Mouse (Mus musculus) megakaryocyte progenitor cell, adult 5-6 weeks (primary cell): ENCODE measurements around the gene Fam198b. TPM values are rescaled to one million over a fixed set of nuclear protein-coding genes. Genes with fewer than 3 reads are reported as not detected.
A peak's percentile ranks its signal among the peaks of the same experiment; 100 is the strongest.

Experiments
- ATAC-seq: replicated peaks from 2 replicates; pipeline ENCODE4 v1.8.0; 2016; ENCODE audit warnings: mild to moderate bottlenecking, moderate TSS enrichment, inconsistent platforms; ENCODE audit not compliant: poor library complexity
- total RNA-seq, 2 experiments: library from RNA; stranded (forward) in 1 of 2; stranded (reverse) in 1 of 2; fragments of 157-497, 149-512 nt in 1 of 2; fragments of 200-1000 nt in 1 of 2; gene quantifications; 2 replicates each; pipeline versions ENCODE4 v1.2.3 to v1.2.4; 2015 to 2017

The Fam198b gene
- total RNA-seq, 2 experiments from 2014 or later = 0.04 to 0.12 TPM

- ATAC-seq = no peak
Observed at GRCm38 (mm10) chr3:79976786-79977185, 92.5 kb downstream of the Fam198b start.

GRCm38 (mm10) chr3:79977656-79978450, 93.5 kb downstream of the Fam198b start:
- 0 out of 2 replicates have a peak, but pooled peaks have one; percentile 20 for ATAC-seq

GRCm38 (mm10) chr3:79980714-79981113, 96.4 kb downstream of the Fam198b start:
- ATAC-seq = peak; percentile 40; the same call in 1 of the 2 replicates

DNA sequence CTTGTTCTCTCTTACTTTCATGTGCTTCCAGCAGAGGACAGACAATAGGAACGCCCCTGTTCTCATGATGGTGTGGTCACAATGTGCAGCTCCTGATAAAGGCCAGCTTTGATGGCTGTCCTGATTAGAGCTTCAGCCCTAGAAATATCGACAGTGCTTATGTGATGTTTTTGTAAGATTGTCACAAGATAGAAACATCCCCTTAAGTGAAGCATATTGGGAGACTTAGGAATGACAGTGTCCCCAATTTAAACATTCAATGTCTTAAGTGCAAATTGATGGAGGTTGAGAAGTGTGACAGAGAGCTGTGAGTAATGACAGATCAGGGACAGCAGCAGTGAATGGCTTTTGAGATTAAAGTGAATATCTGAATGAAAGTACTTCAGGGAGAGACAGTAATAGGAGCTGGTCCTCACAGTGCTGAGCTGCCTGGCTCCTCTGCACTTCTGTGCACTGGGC, 99.7 kb downstream of the Fam198b start:
- peak; percentile 81 for ATAC-seq

DNA sequence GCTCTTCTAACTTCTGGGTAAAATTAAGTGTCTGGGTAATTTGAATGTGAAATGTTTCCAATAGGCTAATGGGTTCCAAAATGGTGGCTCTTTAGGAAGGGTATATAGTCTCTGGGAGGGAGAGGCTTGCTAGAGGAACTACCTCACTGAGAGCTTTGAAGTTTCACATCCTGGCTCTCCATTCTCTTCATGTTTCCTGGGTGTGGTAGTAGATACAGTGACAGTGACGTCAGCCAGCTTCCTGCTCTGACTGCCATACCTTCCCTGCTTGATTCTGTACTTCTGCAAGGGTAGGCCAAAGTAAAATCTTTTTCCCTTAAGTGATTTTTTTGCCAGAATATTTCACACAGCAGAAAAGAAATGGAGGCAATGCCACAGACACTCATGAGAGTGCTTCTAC, 100.2 kb downstream of the Fam198b start:
- peak; percentile 76 for ATAC-seq

DNA sequence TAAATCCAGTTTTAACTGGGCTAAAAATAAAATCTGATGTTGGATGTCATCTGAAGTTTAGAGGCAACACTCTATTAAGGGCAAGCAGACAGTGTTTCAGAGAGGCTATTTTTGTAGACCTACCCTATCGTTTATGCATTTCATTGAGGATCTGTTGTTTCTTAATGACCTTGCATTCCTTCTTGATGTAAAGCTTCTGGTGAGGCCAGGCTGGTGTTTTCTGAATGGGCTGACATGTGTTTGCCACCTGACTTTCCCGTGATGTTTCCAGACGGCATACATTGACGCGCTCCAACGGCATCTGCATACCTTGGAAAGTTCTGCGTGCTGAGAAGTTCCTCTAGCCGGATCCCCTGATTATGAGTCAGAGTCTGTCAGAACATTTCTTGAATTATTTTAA, 104.9 kb downstream of the Fam198b start:
- no peak for ATAC-seq

DNA sequence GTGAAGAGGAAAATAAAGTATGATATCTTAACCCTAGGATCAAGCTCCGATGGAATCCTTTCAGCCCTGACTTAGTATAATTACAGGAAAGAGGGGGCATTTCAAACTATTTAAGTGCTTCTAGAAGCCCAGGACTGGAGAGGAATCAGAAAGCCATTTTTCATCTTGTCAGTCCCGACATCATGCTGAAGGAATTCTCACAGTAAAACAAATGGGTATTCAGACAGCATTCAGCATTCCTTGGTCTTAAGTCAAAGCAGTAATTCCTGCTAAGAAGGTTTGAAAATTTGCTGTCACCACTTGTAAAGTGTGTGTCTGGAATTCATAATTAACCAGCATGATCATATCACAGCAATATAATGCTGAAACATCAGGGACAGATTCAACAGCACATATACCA, 105.6 kb downstream of the Fam198b start:
- no peak for ATAC-seq

- no peak for ATAC-seq
Observed at GRCm38 (mm10) chr3:79990480-79990879, 106.1 kb downstream of the Fam198b start.

DNA sequence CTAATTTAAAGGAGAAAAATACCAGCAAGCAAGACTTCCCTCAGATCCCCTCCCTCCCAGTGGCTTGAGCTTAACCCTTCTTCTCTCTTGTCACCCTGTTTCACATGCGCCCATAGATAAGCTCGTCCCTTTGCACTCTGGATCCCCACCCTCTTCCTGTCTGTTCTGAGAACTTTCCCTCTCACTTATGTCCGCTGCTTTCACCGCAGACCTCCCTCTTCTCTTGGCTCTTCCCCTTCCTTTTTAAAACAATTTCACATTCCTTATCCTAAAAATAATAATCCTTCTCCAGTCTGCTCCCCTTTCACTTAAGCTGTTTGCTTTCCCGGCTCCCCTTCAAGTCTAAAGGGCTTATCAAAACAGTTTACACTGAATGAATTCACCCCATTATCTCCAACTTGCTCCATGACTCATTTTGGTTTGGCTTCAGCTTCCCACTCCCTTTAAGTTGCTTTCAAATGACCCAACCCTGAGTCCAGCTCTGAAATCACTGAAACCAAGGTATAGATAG, 109.8 kb downstream of the Fam198b start:
- ATAC-seq = peak; percentile 87

DNA sequence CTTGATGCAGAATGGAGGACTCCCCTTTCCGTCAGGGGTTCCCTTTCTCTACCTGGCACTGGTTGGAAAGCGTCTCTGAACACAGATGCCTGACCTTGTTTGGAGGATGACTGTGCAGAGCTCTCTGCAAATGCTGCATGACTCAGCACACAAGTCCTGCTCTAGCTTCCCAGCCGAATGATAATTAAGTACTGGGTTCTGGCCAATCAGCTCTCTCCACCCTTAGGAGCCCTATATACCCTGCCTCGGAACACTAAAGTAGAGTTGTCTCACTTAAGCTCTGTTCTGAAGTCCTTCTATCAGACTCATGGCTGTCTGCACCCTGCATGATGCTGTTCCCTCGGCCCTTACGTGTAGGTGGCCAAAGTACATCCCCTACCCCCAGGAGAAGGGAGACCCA, 111.4 kb downstream of the Fam198b start:
- peak; percentile 92 for ATAC-seq

Other genes with a start within 250 kb of the Fam198b start
- not detected in 2 replicates for gene Rxfp1, start 146.7 kb upstream of the Fam198b start, total RNA-seq (2015)
- gene Rxfp1, start 146.7 kb upstream of the Fam198b start, total RNA-seq (2017) = not detected in 2 replicates
- 2.2 and 4.3 TPM in 2 replicates for gene Tmem144, start 31.8 kb upstream of the Fam198b start, total RNA-seq (2015)
- gene Tmem144, start 31.8 kb upstream of the Fam198b start, total RNA-seq (2017) = 1.5 and 2.2 TPM in 2 replicates